In the genomic region with DNA sequence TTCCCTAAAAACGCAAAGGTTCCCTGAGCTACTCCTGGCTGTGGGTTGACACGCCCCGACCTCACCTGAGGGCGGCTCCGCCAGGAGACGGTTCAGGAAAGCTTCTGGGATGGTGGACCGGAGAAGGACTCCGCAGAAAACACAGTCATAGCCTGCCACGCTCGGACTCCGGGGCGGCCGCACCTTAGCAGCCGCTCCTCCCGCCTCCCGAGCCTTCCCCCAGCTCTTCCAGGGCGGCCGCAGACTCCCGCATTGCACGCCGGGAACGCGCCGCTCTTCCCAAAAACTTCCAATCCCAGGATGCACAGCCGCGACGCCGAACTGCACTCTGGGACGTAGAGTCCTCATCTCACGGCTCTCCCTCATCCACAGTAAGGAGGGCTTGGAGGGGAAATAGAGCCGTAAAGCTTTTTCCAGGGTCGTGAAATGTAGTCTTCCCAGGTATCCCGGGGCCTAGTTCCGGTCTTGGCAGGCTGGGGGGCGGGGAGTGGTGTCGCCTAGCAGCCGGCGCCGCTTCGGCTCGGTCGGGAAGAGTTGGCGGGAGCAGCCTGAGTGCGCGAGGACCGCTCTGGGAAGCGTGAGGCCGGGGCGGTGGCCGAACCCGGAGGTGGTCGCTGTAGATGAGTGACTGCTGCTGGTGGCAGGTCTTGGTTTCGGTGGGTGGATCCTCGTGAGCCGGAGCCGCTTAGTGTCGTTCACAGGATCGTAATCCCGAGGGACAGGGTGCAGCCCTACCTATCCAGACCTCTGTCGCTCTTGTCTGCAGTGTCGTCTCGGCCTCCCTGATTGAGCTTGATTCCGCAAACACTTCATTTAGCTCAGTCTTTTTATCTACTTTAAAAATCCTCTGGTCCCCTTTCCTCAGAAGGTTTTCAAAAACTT, we compare ENCODE assay signal across 8 mouse cellular contexts. TPM values are rescaled to one million over a fixed set of nuclear protein-coding genes. Genes with fewer than 3 reads are reported as not detected.
DNase-seq lines count a peak whose midpoint lies in the region; ATAC-seq lines count a peak whose summit lies in the region.

A gene (minus strand): TSS at position 254 of the 882 bp plus-strand sequence.
A gene (plus strand): TSS at position 462 of the 882 bp plus-strand sequence.

- peaks cover under 1% of the 10 kb centered on the region; the same call in 1 of the 2 replicates for H3K36me3 ChIP-seq in intestine, embryonic 14.5 days (ENCODE audit: control insufficient read depth, insufficient read depth, low read length)

- 0 out of 2 replicates have a peak, but pooled peaks cover 5% of the 10 kb centered on the region for H3K4me1 ChIP-seq in intestine, embryonic 14.5 days (replicated peaks; ENCODE audit: control insufficient read depth, insufficient read depth, low read length)

- no peaks in the 10 kb centered on the region for H3K9me3 ChIP-seq in intestine, embryonic 14.5 days (ENCODE audit: control insufficient read depth, low read length)

- under 1% methylated on average over 63 of the region's 63 CpGs for WGBS in intestine, embryonic 14.5 days

- H3K27me3 ChIP-seq in intestine, embryonic 14.5 days (replicated peaks; ENCODE audit: control insufficient read depth, insufficient read depth, low read length): no peaks in the 10 kb centered on the region

- H3K4me2 ChIP-seq in intestine, embryonic 14.5 days (ENCODE audit: low read length): peak within 1 kb of the TSS; percentile 76

- H3K4me3 ChIP-seq in intestine, embryonic 14.5 days (ENCODE audit: low read depth, low read length): peak within 1 kb of the TSS; percentile 65

- H3K27ac ChIP-seq in intestine, embryonic 14.5 days (ENCODE audit: low read depth): peak within 1 kb of the TSS; percentile 18; the same call in 1 of the 2 replicates

- DNase-seq in adrenal gland, adult 18-20 months (ENCODE audit: low spot score in 2 of 2): peak; percentile 86
- DNase-seq in embryo, embryonic 11 days: peak; percentile 97
- peak; percentile 94 for DNase-seq in gastrocnemius, postnatal 25 days
- peak; percentile 92 for DNase-seq in intestine, embryonic 14.5 days (ENCODE audit: low spot score)
- DNase-seq in left cerebral cortex, postnatal 14 days (ENCODE audit: low spot score in 2 of 2): peak; percentile 96 to 97
- peak; percentile 98 for DNase-seq in mesoderm, embryonic 11.5 days (ENCODE audit: low read depth, low spot score)
- peak; percentile 97 for DNase-seq in right cerebral cortex, postnatal 36 days (ENCODE audit: low spot score in 2 of 2)
- peak; percentile 96 for DNase-seq in yolk sac, embryonic 10.5 days (ENCODE audit: low spot score)

- ATAC-seq in intestine, embryonic 14.5 days (replicated peaks; ENCODE audit: low FRiP score, low TSS enrichment, low read depth): peak; percentile 98

- peak within 1 kb of the TSS; percentile 58 for H3K9ac ChIP-seq in intestine, embryonic 14.5 days (ENCODE audit: low read length)

- intact Hi-C loops in left cerebral cortex, postnatal 14 days (cut with DNase I): no loop called here

RNA-seq across cellular contexts. Expression of the first gene that starts in this region (rescaled TPM):
- 10 to 100 TPM; 17.8 to 18.3 TPM for total RNA-seq in adrenal gland, adult 18-20 months (2021)
- 10 to 100 TPM in 1 of 2 experiments, 1 to 10 TPM in 1; 6.7 to 10.4 TPM for total RNA-seq in gastrocnemius, postnatal 25 days (2021)
- 23.6 and 26.6 TPM in 2 replicates for polyA plus RNA-seq in intestine, embryonic 14.5 days (2014; fragmentation: Nextera tagmentation; extraction: Ambion mirVana)
- 10 to 100 TPM; 10.3 to 11.5 TPM for total RNA-seq in left cerebral cortex, postnatal 14 days (2021)

RNA-seq across cellular contexts. Expression of the second gene that starts in this region (rescaled TPM):
- 1 to 10 TPM; 6.0 to 6.6 TPM for total RNA-seq in adrenal gland, adult 18-20 months (2021)
- 1 to 10 TPM; 2.0 to 2.9 TPM for total RNA-seq in gastrocnemius, postnatal 25 days (2021)
- 5.3 and 6.0 TPM in 2 replicates for polyA plus RNA-seq in intestine, embryonic 14.5 days (2014; fragmentation: Nextera tagmentation; extraction: Ambion mirVana)
- 10 to 100 TPM; 10.2 to 15.4 TPM for total RNA-seq in left cerebral cortex, postnatal 14 days (2021)

Comparison
In these comparisons a context has a peak if more than half of its experiments do, and no peak if none do; other contexts are left out.
1. Peak in every context shown above with its lines: DNase-seq, ATAC-seq, H3K4me3 ChIP-seq and H3K27ac ChIP-seq.